ENCODE assay signal across 10 mouse cellular contexts in genomic region chr4:147433874-147434273, GRCm38 (mm10). TPM values are rescaled to one million over a fixed set of nuclear protein-coding genes. Genes with fewer than 3 reads are reported as not detected.
DNase-seq lines count a peak whose midpoint lies in the region; ATAC-seq lines count a peak whose summit lies in the region.
"Had no signal": no experiment of that assay in that cellular context is flagged by ENCODE, and none has a peak within 500 bp of the region (broad histone marks: within the 10 kb centered on the region; RNA-seq: fewer than 3 reads in every experiment).

No protein-coding gene starts in this region.

- no peak overlapping the region for H3K4me3 ChIP-seq in intestine, embryonic 14.5 days (ENCODE audit: low read depth, low read length)
- no peak overlapping the region for H3K4me3 ChIP-seq in intestine, embryonic 15.5 days (replicated peaks)
- no peak overlapping the region for H3K4me3 ChIP-seq in embryonic facial prominence, embryonic 15.5 days (replicated peaks)
- no peak overlapping the region for H3K4me3 ChIP-seq in liver, embryonic 15.5 days (replicated peaks)
- H3K4me3 ChIP-seq: neural tube, embryonic 12.5 days had no signal

- WGBS in intestine, embryonic 14.5 days, result 50% methylated on average over 2 of the region's 2 CpGs
- 52% methylated on average over 2 of the region's 2 CpGs for WGBS in intestine, embryonic 15.5 days
- 44% methylated on average over 2 of the region's 2 CpGs for WGBS in embryonic facial prominence, embryonic 15.5 days
- 29% methylated on average over 2 of the region's 2 CpGs for WGBS in liver, embryonic 15.5 days (ENCODE audit: insufficient replicate concordance)

- H3K36me3 ChIP-seq in intestine, embryonic 14.5 days (ENCODE audit: control insufficient read depth, insufficient read depth, low read length), result no peaks in the 10 kb centered on the region
- no peaks in the 10 kb centered on the region for H3K36me3 ChIP-seq in intestine, embryonic 15.5 days
- no peaks in the 10 kb centered on the region for H3K36me3 ChIP-seq in embryonic facial prominence, embryonic 15.5 days
- H3K36me3 ChIP-seq in liver, embryonic 15.5 days (replicated peaks), result no peaks in the 10 kb centered on the region
- H3K36me3 ChIP-seq: neural tube, embryonic 12.5 days had no signal

- H3K9me3 ChIP-seq in intestine, embryonic 14.5 days (ENCODE audit: control insufficient read depth, low read length), result peaks cover 37% of the 10 kb centered on the region
- H3K9me3 ChIP-seq in intestine, embryonic 15.5 days, result peaks cover 11% of the 10 kb centered on the region
- H3K9me3 ChIP-seq in embryonic facial prominence, embryonic 15.5 days (replicated peaks), result peaks cover 39% of the 10 kb centered on the region
- H3K9me3 ChIP-seq in liver, embryonic 15.5 days (replicated peaks), result 0 out of 2 replicates have a peak, but pooled peaks cover 21% of the 10 kb centered on the region

- 0 out of 2 replicates have a peak, but pooled peaks have one; percentile 13 for ATAC-seq in intestine, embryonic 14.5 days (replicated peaks; ENCODE audit: low FRiP score, low TSS enrichment, low read depth)
- no peak; the same call in 1 of the 2 replicates for ATAC-seq in intestine, embryonic 15.5 days
- ATAC-seq in CD4-positive, CD25-positive, alpha-beta regulatory T cell, adult 4 months, result peak; percentile 14
- 0 out of 2 replicates have a peak, but pooled peaks have one; percentile 39 for ATAC-seq in embryonic facial prominence, embryonic 15.5 days (ENCODE audit: insufficient number of reproducible peaks, low FRiP score, low TSS enrichment, low read depth)
- peak; percentile 11; the same call in 1 of the 2 replicates for ATAC-seq in liver, embryonic 15.5 days (ENCODE audit: insufficient read depth)

- H3K4me2 ChIP-seq in intestine, embryonic 14.5 days (ENCODE audit: low read length), result no peak overlapping the region
- no peak overlapping the region for H3K4me2 ChIP-seq in intestine, embryonic 15.5 days (replicated peaks)
- no peak overlapping the region for H3K4me2 ChIP-seq in embryonic facial prominence, embryonic 15.5 days (replicated peaks)
- H3K4me2 ChIP-seq in liver, embryonic 15.5 days, result no peak overlapping the region
- H3K4me2 ChIP-seq: neural tube, embryonic 12.5 days had no signal

- no peak for DNase-seq in intestine, embryonic 14.5 days (ENCODE audit: low spot score)
- no peak for DNase-seq in layer of hippocampus, adult 8-10 months (ENCODE audit: low spot score in 2 of 2)
- DNase-seq in ovary, postnatal 36 days (ENCODE audit: low spot score), result no peak
- DNase-seq: kidney, adult 11 months; right cerebral cortex, postnatal 4 days had no signal

- H3K27me3 ChIP-seq in intestine, embryonic 14.5 days (replicated peaks; ENCODE audit: control insufficient read depth, insufficient read depth, low read length), result no peaks in the 10 kb centered on the region
- H3K27me3 ChIP-seq in intestine, embryonic 15.5 days (replicated peaks), result no peaks in the 10 kb centered on the region
- H3K27me3 ChIP-seq in embryonic facial prominence, embryonic 15.5 days, result no peaks in the 10 kb centered on the region
- H3K27me3 ChIP-seq in liver, embryonic 15.5 days, result no peaks in the 10 kb centered on the region
- H3K27me3 ChIP-seq: neural tube, embryonic 12.5 days had no signal

- H3K27ac ChIP-seq in intestine, embryonic 14.5 days (ENCODE audit: low read depth), result no peak overlapping the region
- no peak overlapping the region for H3K27ac ChIP-seq in intestine, embryonic 15.5 days
- H3K27ac ChIP-seq in embryonic facial prominence, embryonic 15.5 days (replicated peaks), result no peak overlapping the region
- no peak overlapping the region for H3K27ac ChIP-seq in liver, embryonic 15.5 days (replicated peaks)
- H3K27ac ChIP-seq: neural tube, embryonic 12.5 days had no signal

- no peaks in the 10 kb centered on the region for H3K4me1 ChIP-seq in intestine, embryonic 14.5 days (replicated peaks; ENCODE audit: control insufficient read depth, insufficient read depth, low read length)
- H3K4me1 ChIP-seq in intestine, embryonic 15.5 days (replicated peaks), result no peaks in the 10 kb centered on the region
- no peaks in the 10 kb centered on the region for H3K4me1 ChIP-seq in embryonic facial prominence, embryonic 15.5 days
- no peaks in the 10 kb centered on the region for H3K4me1 ChIP-seq in liver, embryonic 15.5 days (replicated peaks)
- H3K4me1 ChIP-seq: neural tube, embryonic 12.5 days had no signal

- no peak overlapping the region for H3K9ac ChIP-seq in intestine, embryonic 14.5 days (ENCODE audit: low read length)
- H3K9ac ChIP-seq in intestine, embryonic 15.5 days, result no peak overlapping the region
- no peak overlapping the region for H3K9ac ChIP-seq in embryonic facial prominence, embryonic 15.5 days
- no peak overlapping the region for H3K9ac ChIP-seq in liver, embryonic 15.5 days
- H3K9ac ChIP-seq: neural tube, embryonic 12.5 days had no signal

RNA-seq across cellular contexts. Expression of gene Zfp982, which starts 58.3 kb away (rescaled TPM):
- 5.0 and 6.3 TPM in 2 replicates for polyA plus RNA-seq in intestine, embryonic 14.5 days (2014; fragmentation: Nextera tagmentation; extraction: Ambion mirVana)
- polyA plus RNA-seq in intestine, embryonic 15.5 days (2015; fragmentation: Nextera tagmentation; extraction: Ambion mirVana), result 4.0 and 5.2 TPM in 2 replicates
- under 1 TPM; 0.52 to 0.77 TPM for polyA plus RNA-seq in CD4-positive, CD25-positive, alpha-beta regulatory T cell, adult 4 months (2017; shearing (Covaris generic))
- 3.9 and 4.6 TPM in 2 replicates for polyA plus RNA-seq in embryonic facial prominence, embryonic 15.5 days (2015; fragmentation: Nextera tagmentation; extraction: Ambion mirVana)
- 1.5 and 1.7 TPM in 2 replicates for polyA plus RNA-seq in liver, embryonic 15.5 days (2015; fragmentation: Nextera tagmentation; extraction: Ambion mirVana)
- 1 to 10 TPM; 1.4 to 3.6 (median 2.9) TPM for total RNA-seq in layer of hippocampus, adult 8-10 months (2022)
